Mouse (Mus musculus): ENCODE results near the gene C130026I21Rik. TPM values are rescaled to one million over a fixed set of nuclear protein-coding genes. Genes with fewer than 3 reads are reported as not detected.
"Not testable (repeated sequence)": the region's sequence is repeated elsewhere in the genome, so short reads cannot be mapped to it uniquely, and the experiment has no call there.

Gene C130026I21Rik
- total RNA-seq (2021), result 1 to 10 TPM in 1 of 2 experiments, under 1 TPM in 1; 0.89 to 1.7 TPM
- long read RNA-seq, experiment 1, result 0 reads
- long read RNA-seq, experiment 2, result 0 reads

DNA sequence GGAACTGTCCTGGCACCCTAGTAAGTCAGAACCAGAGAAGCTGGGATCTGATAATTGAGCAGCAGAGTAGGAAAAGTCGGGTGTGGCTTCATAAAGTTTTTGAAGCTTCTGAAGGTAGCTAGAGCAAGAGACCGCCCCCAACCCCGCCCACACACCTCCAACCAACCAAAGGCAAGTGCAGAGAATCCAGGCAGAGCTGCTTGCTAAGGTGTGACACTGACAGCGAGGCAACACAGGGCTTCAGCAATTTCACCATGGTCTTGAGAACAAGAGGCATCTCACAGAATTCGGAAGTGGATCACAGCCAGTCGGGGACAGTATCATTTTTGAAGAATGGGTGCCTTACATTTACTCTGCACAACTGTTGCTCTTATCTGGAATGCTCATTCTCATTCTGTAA, at the start of gene C130026I21Rik:
TSS of gene C130026I21Rik (minus strand) at position 101 of the 400 bp plus-strand sequence.
- not testable (repeated sequence) for DNase-seq (ENCODE audit: low spot score in 2 of 2)

GRCm38 (mm10) chr1:85287063-85287462, 16.7 kb upstream of the C130026I21Rik start:
- DNase-seq (ENCODE audit: low spot score in 2 of 2), result peak; percentile 25 to 59

- DNase-seq (ENCODE audit: low spot score in 2 of 2), result not testable (repeated sequence)
Measured at GRCm38 (mm10) chr1:85276421-85276820, 6.1 kb upstream of the C130026I21Rik start.

DNA sequence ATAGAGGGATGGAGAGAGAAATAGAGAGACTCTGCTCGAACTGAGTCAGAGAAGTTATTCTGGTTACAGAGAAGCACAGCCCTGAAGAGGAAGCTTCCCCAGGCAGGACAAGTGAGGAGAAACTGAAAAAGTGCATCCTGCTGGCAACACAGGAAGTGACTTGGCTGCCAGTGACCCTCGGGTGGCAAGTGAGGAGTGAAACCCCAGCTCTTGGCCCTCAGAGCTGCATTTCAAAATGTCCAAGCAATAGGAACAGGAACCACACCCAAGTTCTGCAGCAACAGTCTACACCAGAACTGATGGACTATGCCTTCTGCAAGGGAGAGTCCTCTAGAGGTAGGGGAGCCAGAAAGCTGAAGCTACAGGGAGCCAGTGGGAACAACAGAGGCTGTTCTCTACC, 11.7 kb downstream of the C130026I21Rik start:
- peak in 1 of 2 experiments; percentile 22 for DNase-seq (ENCODE audit: low spot score in 2 of 2)

DNA sequence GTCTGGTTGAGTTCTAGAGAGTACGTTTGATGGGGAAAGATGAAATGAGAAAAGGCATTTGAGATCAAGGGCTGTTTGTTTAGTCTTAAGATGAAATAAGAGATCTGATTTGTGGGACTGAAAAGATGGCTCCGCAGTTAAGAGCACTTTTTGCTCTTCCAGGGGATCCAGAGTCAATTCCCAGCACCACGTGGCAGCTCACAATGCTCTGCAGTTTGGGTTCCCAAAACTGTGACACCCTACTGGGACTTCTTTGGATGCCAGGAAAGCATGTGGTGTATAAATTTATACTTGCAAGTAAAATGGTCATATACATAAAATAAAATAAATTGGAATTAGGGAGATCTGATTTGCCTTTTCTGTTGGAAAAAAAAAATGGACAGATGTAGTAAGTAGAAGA, 15.1 kb downstream of the C130026I21Rik start:
- not testable (repeated sequence) for DNase-seq (ENCODE audit: low spot score in 2 of 2)

DNA sequence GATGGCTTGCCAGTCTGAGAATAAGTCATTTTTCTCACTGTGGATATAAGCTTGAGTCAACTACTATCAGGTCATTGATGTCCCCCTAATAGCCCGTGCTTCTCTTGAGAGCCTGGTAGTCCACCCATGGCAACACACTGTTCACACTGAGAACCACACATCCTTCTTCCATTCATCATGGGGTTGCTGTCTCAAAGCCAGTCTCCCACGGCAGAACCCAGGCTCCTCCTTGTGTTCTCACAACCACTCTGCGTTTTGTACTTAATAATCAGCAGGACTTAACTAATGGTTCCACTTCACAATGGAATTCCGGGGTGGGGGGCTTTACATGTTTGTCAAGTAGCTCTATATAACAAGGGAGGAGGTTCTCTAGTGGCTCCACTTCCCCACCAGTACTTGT, 19.2 kb downstream of the C130026I21Rik start:
- DNase-seq (ENCODE audit: low spot score in 2 of 2), result not testable (repeated sequence)

GRCm38 (mm10) chr1:85248985-85249384, 21.4 kb downstream of the C130026I21Rik start:
- peak in 1 of 2 experiments; percentile 32 for DNase-seq (ENCODE audit: low spot score in 2 of 2)

DNA sequence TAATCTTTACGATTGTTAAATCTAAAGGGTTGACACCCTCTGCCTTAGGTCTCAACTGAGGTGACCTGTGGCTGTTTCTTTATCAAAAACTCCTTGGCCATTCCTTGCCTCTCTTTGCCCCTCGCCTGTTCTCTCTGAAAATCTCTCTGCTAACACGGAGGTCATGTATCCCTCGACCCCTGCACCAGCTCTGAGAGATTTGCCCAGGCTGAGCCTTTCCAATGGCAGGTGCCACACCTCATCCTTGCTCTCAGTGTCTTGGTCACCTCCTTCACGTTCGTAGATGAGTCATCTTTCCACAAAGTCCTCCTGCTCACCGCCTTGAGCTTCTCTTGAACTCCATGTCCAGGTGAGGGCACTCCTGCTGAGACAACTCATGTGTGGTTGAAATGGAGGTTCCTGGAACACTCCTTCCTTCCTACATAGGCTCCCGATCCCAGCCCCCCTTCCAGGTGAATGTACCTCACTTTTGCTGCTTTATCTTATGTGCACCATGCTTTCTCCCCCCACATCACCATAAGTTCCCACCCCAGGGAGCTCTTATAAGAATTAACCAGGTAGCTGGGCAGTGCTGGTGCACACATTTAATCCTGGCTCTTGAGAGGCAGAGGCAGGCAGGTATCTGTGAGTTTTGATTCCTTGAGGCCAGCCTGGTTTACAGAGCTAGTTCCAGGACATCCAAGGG, 23.4 kb downstream of the C130026I21Rik start:
- DNase-seq (ENCODE audit: low spot score in 2 of 2), result not testable (repeated sequence)

GRCm38 (mm10) chr1:85246266-85246665, 24.1 kb downstream of the C130026I21Rik start:
- peak; percentile 18 to 27 for DNase-seq (ENCODE audit: low spot score in 2 of 2)

GRCm38 (mm10) chr1:85244941-85245340, 25.4 kb downstream of the C130026I21Rik start:
- DNase-seq (ENCODE audit: low spot score in 2 of 2), result not testable (repeated sequence)

DNA sequence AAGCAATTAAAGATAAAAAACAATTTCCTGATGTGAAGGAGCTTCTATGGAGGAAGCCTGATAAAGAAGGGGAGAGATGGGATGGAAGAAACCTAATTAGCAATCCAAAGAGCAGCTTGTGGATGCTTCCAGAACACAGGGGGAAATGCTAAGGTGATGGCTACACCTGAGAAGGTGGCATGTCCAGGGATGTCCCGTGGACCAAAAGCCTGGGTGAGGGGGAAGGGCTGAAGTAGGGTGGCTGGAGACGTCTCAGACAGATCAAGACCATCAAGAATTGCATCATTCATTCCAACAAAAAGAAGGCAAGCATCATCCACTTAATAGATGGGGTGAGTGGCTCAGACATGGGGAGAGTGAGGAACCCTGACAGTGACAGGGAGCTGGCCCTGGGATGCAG, 27.3 kb downstream of the C130026I21Rik start:
- DNase-seq (ENCODE audit: low spot score in 2 of 2), result not testable (repeated sequence)

GRCm38 (mm10) chr1:85239018-85239775, 31.2 kb downstream of the C130026I21Rik start:
- DNase-seq (ENCODE audit: low spot score in 2 of 2), result not testable (repeated sequence)

- not testable (repeated sequence) for DNase-seq (ENCODE audit: low spot score in 2 of 2)
Measured at GRCm38 (mm10) chr1:85206531-85206930, 63.8 kb downstream of the C130026I21Rik start.

DNA sequence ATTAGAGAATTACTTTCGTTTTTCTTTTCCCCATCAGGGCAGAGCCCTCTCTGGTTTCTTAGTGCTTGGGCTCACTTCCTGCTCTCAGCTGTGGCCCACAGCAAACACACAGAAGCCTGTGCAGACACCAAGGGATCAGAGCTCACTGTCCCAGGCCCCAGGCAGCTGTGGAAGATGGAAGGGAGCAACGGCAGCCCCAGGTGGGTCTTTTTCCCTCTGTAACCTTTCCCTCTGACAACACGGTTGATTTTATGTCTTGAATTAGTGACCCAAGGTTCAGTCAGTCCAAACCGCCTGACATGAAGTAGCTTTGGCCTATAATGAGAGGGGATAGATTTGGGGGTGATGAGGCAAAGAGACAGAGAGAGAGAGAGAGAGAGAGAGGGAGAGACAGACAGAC, 70.8 kb downstream of the C130026I21Rik start:
- DNase-seq (ENCODE audit: low spot score in 2 of 2), result peak in 1 of 2 experiments; percentile 25

DNA sequence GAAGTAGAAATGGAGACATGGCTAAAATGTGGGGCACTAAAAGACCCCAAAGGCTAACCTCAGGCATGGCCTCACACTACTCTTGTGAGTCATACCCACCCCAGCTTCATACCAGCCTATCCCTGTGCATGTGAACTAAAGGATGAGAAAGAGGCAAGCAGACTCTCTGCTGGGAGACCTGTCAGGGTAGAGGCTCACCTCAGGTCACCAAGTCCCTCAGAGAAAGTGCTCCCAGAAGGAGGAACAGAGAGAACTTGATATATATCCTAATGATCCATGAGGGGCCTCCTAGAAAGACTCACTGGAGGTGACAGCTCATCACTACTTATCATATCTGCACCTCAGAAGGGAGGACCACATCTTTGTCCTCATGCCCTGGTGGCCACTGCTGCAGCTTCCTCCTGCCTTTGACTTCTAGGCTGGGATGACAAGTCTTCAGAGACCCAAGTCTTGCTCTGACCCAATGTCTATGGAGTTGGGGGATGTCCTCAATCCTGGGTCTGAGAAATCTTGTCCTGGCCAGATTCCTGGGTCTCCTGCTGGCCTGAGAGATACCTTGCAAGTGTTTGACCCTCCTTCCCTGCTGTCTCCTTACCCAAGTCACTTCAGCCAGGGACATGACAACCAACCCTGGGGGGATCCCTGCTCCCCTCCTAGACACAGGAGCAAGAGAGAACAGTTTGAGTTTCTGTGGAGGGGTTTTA, 71.6 kb downstream of the C130026I21Rik start:
- DNase-seq (ENCODE audit: low spot score in 2 of 2), result not testable (repeated sequence)

GRCm38 (mm10) chr1:85196732-85197131, 73.6 kb downstream of the C130026I21Rik start:
- DNase-seq (ENCODE audit: low spot score in 2 of 2), result peak in 1 of 2 experiments; percentile 30

GRCm38 (mm10) chr1:85193761-85194160, 76.6 kb downstream of the C130026I21Rik start:
- not testable (repeated sequence) for DNase-seq (ENCODE audit: low spot score in 2 of 2)

DNA sequence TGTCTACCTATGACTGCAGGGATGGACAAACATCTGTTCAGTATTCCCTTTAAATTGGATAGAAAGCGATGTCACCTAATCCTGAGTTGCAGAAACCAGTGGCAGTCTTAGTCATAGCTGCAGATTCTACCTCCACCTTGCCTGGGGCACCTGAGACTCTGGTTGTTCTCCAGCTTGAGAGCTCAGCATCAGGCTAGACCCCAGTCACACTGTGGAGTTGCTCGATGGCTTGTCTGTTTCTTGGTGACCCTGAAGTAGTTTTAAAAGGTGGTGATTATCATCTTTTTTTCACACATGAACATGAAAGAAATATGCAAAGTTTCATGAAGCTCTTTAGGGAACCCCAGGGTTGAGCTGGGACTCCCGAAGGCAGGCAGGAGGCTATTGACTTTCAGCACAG, 88.4 kb downstream of the C130026I21Rik start:
- DNase-seq (ENCODE audit: low spot score in 2 of 2), result not testable (repeated sequence)

- DNase-seq (ENCODE audit: low spot score in 2 of 2), result not testable (repeated sequence)
Measured at GRCm38 (mm10) chr1:85178971-85179370, 91.4 kb downstream of the C130026I21Rik start.

DNA sequence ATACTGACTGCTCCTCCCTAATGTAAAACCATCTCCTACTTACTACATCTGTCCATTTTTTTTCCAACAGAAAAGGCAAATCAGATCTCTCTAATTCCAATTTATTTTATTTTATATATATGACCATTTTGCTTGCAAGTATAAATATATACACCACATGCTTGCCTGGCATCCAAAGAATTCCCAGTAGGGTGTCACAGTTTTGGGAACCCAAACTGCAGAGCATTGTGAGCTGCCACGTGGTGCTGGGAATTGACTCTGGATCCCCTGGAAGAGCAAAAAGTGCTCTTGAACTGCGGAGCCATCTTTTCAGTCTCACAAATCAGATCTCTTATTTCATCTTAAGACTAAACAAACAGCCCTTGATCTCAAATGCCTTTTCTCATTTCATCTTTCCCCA, 107.5 kb downstream of the C130026I21Rik start:
- not testable (repeated sequence) for DNase-seq (ENCODE audit: low spot score in 2 of 2)

GRCm38 (mm10) chr1:85155151-85155550, 115.2 kb downstream of the C130026I21Rik start:
- not testable (repeated sequence) for DNase-seq (ENCODE audit: low spot score in 2 of 2)

All from adrenal gland, adult 18-20 months (tissue).